Mouse (Mus musculus) c-Kit-positive CD71-negative TER-119-negative erythroid progenitor cells, embryonic 14.5 days (primary cell): ENCODE measurements around the gene Gm11214.
A peak's percentile ranks its signal among the peaks of the same experiment; 100 is the strongest.

Experiments used
- DNase-seq: peaks from one replicate; pipeline ENCODE4 v3.0.0-alpha.2; 2013; ENCODE audit warnings: low read depth

The Gm11214 gene

GRCm38 (mm10) chr4:63663279-63663678 lies at the start of gene Gm11214:
TSS of gene Gm11214 (minus strand) at chr4:63663379.
- no peak for DNase-seq

- no peak for DNase-seq
These were observed 48.7 kb upstream of the Gm11214 start for GRCm38 (mm10) chr4:63711886-63712285.

- no peak for DNase-seq
These were observed 47.4 kb upstream of the Gm11214 start for GRCm38 (mm10) chr4:63710431-63711220.

GRCm38 (mm10) chr4:63706279-63706971 lies 43.2 kb upstream of the Gm11214 start:
- no peak for DNase-seq

- no peak for DNase-seq
These were observed 41.1 kb upstream of the Gm11214 start for GRCm38 (mm10) chr4:63704232-63704631.

GRCm38 (mm10) chr4:63703686-63704085 lies 40.5 kb upstream of the Gm11214 start:
- DNase-seq = no peak

- DNase-seq = no peak
These were observed 39.0 kb upstream of the Gm11214 start for GRCm38 (mm10) chr4:63702006-63702704.

GRCm38 (mm10) chr4:63699749-63700148 lies 36.6 kb upstream of the Gm11214 start:
- DNase-seq = no peak

- DNase-seq = no peak
These were observed 33.7 kb upstream of the Gm11214 start for GRCm38 (mm10) chr4:63696921-63697320.

GRCm38 (mm10) chr4:63692351-63692750 lies 29.2 kb upstream of the Gm11214 start:
- DNase-seq = no peak

GRCm38 (mm10) chr4:63687429-63687828 lies 24.2 kb upstream of the Gm11214 start:
- DNase-seq = no peak

- peak; percentile 28 for DNase-seq
These were observed 23.0 kb upstream of the Gm11214 start for GRCm38 (mm10) chr4:63686157-63686556.

GRCm38 (mm10) chr4:63685253-63685525 lies 22.0 kb upstream of the Gm11214 start:
- no peak for DNase-seq

GRCm38 (mm10) chr4:63684412-63685252 lies 21.5 kb upstream of the Gm11214 start:
- no peak for DNase-seq

- DNase-seq = no peak
These were observed 20.5 kb upstream of the Gm11214 start for GRCm38 (mm10) chr4:63683716-63684115.

GRCm38 (mm10) chr4:63683056-63683455 lies 19.9 kb upstream of the Gm11214 start:
- DNase-seq = no peak

- DNase-seq = no peak
These were observed 19.3 kb upstream of the Gm11214 start for GRCm38 (mm10) chr4:63682441-63682840.

GRCm38 (mm10) chr4:63681557-63681956 lies 18.4 kb upstream of the Gm11214 start:
- no peak for DNase-seq

GRCm38 (mm10) chr4:63675128-63675527 lies 11.9 kb upstream of the Gm11214 start:
- no peak for DNase-seq

GRCm38 (mm10) chr4:63668255-63668654 lies 5.1 kb upstream of the Gm11214 start:
- DNase-seq = peak; percentile 63

- DNase-seq = no peak
These were observed 2.6 kb upstream of the Gm11214 start for GRCm38 (mm10) chr4:63665738-63666137.

- DNase-seq = no peak
These were observed 1.3 kb downstream of the Gm11214 start for GRCm38 (mm10) chr4:63661857-63662256.
